Mouse (Mus musculus) neural tube, embryonic 13.5 days (tissue): ENCODE data around the gene Siah1a. TPM values are rescaled to one million over a fixed set of nuclear protein-coding genes. Genes with fewer than 3 reads are reported as not detected.
A peak's percentile ranks its signal among the peaks of the same experiment; 100 is the strongest.

ENCODE experiments used
- ATAC-seq: fragments of 200-750 bp; cut with Nextera tagmentation; 2 replicates; pipeline ENCODE4 v1.8.0; 2017; ENCODE audit warnings: low read depth, mild to moderate bottlenecking, moderate TSS enrichment, moderate library complexity
- H3K27ac ChIP-seq: fragments of 300-500 bp; sonication (generic); replicated peaks from 2 replicates; pipeline ENCODE4 v1.5.1; 2015; ENCODE audit warnings: moderate library complexity, mild to moderate bottlenecking, inconsistent platforms
- H3K27me3 ChIP-seq: fragments of 300-500 bp; sonication (generic); 2 replicates; pipeline ENCODE4 v1.6.1; 2015; ENCODE audit warnings: mild to moderate bottlenecking, inconsistent platforms
- H3K36me3 ChIP-seq: fragments of 300-500 bp; sonication (generic); 2 replicates; pipeline ENCODE4 v1.6.1; 2015; ENCODE audit warnings: mild to moderate bottlenecking, inconsistent platforms
- H3K4me1 ChIP-seq: fragments of 300-500 bp; sonication (generic); replicated peaks from 2 replicates; pipeline ENCODE4 v1.6.1; 2015; ENCODE audit warnings: inconsistent platforms
- H3K4me2 ChIP-seq: fragments of 300-500 bp; sonication (generic); 2 replicates; pipeline ENCODE4 v1.6.1; 2015; ENCODE audit warnings: inconsistent platforms, mild to moderate bottlenecking, moderate library complexity
- H3K4me3 ChIP-seq: fragments of 300-500 bp; sonication (generic); 2 replicates; pipeline ENCODE4 v1.5.1; 2015; ENCODE audit warnings: mild to moderate bottlenecking, inconsistent platforms
- H3K9ac ChIP-seq: fragments of 300-500 bp; sonication (generic); 2 replicates; pipeline ENCODE4 v1.6.1; 2015; ENCODE audit warnings: moderate library complexity, mild to moderate bottlenecking, inconsistent platforms
- H3K9me3 ChIP-seq: fragments of 300-500 bp; sonication (generic); 2 replicates; pipeline ENCODE4 v1.6.1; 2016; ENCODE audit warnings: inconsistent platforms
- WGBS: fragments of 180-500 bp; shearing (Covaris S2); methylation state at CpG from one replicate; pipeline ENCODE4 v1.1.7; 2015; 5-methylcytosine and 5-hydroxymethylcytosine counted together
- polyA plus RNA-seq: library from polyadenylated mRNA; unstranded; fragments of >200 nt; fragmentation: Nextera tagmentation; extraction: Ambion mirVana; gene quantifications from 2 replicates; pipeline ENCODE4 v1.2.1, GENCODE M21; 2015

Gene Siah1a
- 86.4 and 91.6 TPM in 2 replicates for polyA plus RNA-seq

- WGBS, result under 1% methylated on average over 61 of the region's 88 CpGs
- H3K36me3 ChIP-seq, result no peaks in the 10 kb centered on the region
- peak within 1 kb of the TSS; percentile 98 for H3K27ac ChIP-seq
- no peaks in the 10 kb centered on the region for H3K9me3 ChIP-seq
- peak within 1 kb of the TSS; percentile 85 for H3K4me2 ChIP-seq
- ATAC-seq, result peak; percentile 83
- no peaks in the 10 kb centered on the region for H3K27me3 ChIP-seq
- H3K4me1 ChIP-seq, result peaks cover 45% of the 10 kb centered on the region
- H3K9ac ChIP-seq, result peak within 1 kb of the TSS; percentile 98
- peak within 1 kb of the TSS; percentile 89 for H3K4me3 ChIP-seq
These were observed at the start of gene Siah1a, which contains the start of gene Gm10638 for GRCm38 (mm10) chr8:86745221-86745934. Gene Siah1a, minus strand, starts transcription at chr8:86745934. Gene Gm10638, plus strand, starts transcription at chr8:86745699.

DNA sequence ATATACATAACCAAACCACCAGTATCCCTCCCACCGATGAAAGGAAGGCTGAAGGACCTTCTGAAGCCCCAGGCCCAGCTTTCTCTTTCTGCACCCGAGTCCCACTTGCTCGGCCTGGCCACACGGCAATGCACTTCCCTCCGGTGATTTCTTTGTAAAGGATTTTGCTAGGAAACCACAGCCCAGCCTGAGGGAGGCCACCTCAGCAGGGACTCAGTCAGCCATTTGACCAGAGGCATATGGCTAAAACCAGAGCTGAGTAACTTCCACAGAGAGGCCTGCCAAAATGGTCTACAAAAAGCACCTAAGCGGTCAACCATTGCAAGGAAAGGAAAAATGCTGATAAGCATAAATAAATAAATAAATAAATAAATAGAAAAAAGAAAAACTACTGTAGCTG lies 49.0 kb upstream of the Siah1a start:
- Histone ChIP-seq H3K4me2 (no peak overlapping the region), H3K27me3 (no peaks in the 10 kb centered on the region), H3K4me1 (peaks cover 11% of the 10 kb centered on the region), H3K9me3 (no peaks in the 10 kb centered on the region), H3K4me3 (no peak overlapping the region), H3K9ac (no peak overlapping the region), H3K27ac (no peak overlapping the region), H3K36me3 (no peaks in the 10 kb centered on the region)
- ATAC-seq, result no peak
- 46% methylated on average over 6 of the region's 6 CpGs for WGBS

DNA sequence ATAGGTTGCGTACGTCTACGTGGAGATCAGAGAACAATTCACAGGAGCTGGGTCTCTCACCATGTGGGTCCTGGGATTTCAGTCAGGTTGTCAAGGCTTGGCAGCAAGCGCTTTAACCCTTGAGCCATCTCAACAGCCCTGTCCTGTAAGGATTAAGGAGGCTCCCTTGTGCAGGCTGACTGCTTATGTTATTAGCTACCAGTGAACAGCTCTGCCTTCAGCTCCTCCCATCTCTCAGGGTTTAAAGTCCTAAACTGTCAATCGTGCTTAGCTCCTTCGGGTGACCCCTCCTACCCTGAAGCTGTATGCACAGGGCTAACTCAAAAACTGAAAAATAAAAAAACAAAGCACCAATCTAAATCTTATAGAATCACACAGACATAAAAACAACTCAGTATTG lies 45.8 kb upstream of the Siah1a start:
- Histone ChIP-seq H3K4me1 (peaks cover 12% of the 10 kb centered on the region; the same call in 1 of the 2 replicates), H3K4me3 (no peak overlapping the region), H3K9me3 (no peaks in the 10 kb centered on the region), H3K27ac (no peak overlapping the region), H3K36me3 (no peaks in the 10 kb centered on the region), H3K4me2 (no peak overlapping the region), H3K9ac (no peak overlapping the region), H3K27me3 (no peaks in the 10 kb centered on the region)
- no peak for ATAC-seq
- 89% methylated on average over 6 of the region's 6 CpGs for WGBS

DNA sequence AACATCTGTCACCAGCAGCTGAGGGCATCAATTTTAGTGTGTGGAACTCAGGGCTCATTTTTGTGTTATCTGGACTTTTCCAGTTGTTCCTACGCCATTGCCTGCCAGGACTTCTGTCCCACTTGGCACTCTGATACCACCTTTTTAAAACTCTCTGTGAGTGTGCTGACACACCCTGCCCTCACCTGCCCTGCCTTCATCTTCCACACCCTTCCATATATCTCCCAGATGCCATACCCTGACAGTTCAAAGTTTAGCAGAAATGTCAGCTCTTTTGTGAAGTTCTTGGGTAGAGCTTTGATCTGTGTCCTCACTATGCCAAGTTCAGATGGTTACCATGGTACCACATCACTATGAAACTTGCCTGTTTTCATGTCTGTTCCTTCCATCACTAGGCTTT lies 43.8 kb upstream of the Siah1a start:
- 81% methylated on average over 1 of the region's 1 CpGs for WGBS
- no peaks in the 10 kb centered on the region for H3K27me3 ChIP-seq
- no peak overlapping the region for H3K27ac ChIP-seq
- peaks cover 12% of the 10 kb centered on the region; the same call in 1 of the 2 replicates for H3K4me1 ChIP-seq
- ATAC-seq, result no peak
- H3K4me2 ChIP-seq, result no peak overlapping the region
- no peak overlapping the region for H3K4me3 ChIP-seq
- no peaks in the 10 kb centered on the region for H3K36me3 ChIP-seq
- no peaks in the 10 kb centered on the region for H3K9me3 ChIP-seq
- no peak overlapping the region for H3K9ac ChIP-seq

GRCm38 (mm10) chr8:86787891-86788420 lies 42.2 kb upstream of the Siah1a start:
- H3K4me1 ChIP-seq, result peaks cover 12% of the 10 kb centered on the region; the same call in 1 of the 2 replicates
- no peaks in the 10 kb centered on the region for H3K9me3 ChIP-seq
- H3K36me3 ChIP-seq, result no peaks in the 10 kb centered on the region
- no peak overlapping the region for H3K4me3 ChIP-seq
- ATAC-seq, result no peak
- WGBS, result 85% methylated on average over 12 of the region's 12 CpGs
- H3K27ac ChIP-seq, result no peak overlapping the region
- no peak overlapping the region for H3K4me2 ChIP-seq
- H3K27me3 ChIP-seq, result no peaks in the 10 kb centered on the region
- no peak overlapping the region for H3K9ac ChIP-seq

DNA sequence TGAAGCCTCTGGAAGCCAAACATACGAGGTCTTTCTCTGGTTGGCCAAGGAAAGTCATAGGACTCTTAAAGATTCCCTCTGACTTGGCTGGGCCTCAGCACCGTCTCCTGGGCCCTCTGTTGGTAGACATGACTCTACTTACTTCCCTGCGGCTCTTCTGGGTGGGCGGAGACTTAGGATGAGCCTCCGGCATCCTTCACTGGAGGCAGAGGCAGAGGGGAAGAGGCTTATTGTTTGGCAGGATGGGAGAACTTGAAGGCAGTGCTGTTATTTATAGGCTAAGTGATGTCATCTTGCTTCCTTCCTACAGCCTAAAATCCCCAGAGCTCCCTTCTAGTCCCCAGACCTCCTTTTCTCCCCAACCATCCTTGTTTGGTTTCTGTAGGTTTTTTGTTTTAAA lies 40.8 kb upstream of the Siah1a start:
- ATAC-seq, result no peak
- Histone ChIP-seq H3K4me1 (peaks cover 12% of the 10 kb centered on the region; the same call in 1 of the 2 replicates), H3K9me3 (no peaks in the 10 kb centered on the region), H3K4me3 (no peak overlapping the region), H3K27me3 (no peaks in the 10 kb centered on the region), H3K36me3 (no peaks in the 10 kb centered on the region), H3K27ac (no peak overlapping the region), H3K4me2 (no peak overlapping the region), H3K9ac (no peak overlapping the region)
- WGBS, result 54% methylated on average over 5 of the region's 5 CpGs

- WGBS, result 92% methylated on average over 8 of the region's 8 CpGs
- no peak overlapping the region for H3K27ac ChIP-seq
- no peaks in the 10 kb centered on the region for H3K36me3 ChIP-seq
- ATAC-seq, result no peak
- H3K27me3 ChIP-seq, result no peaks in the 10 kb centered on the region
- H3K4me2 ChIP-seq, result no peak overlapping the region
- H3K9ac ChIP-seq, result no peak overlapping the region
- H3K4me1 ChIP-seq, result no peaks in the 10 kb centered on the region
- no peaks in the 10 kb centered on the region for H3K9me3 ChIP-seq
- no peak overlapping the region for H3K4me3 ChIP-seq
These were observed 35.4 kb upstream of the Siah1a start for GRCm38 (mm10) chr8:86781094-86781493.

- H3K4me3 ChIP-seq, result no peak overlapping the region
- no peak for ATAC-seq
These were observed 33.5 kb upstream of the Siah1a start for GRCm38 (mm10) chr8:86779207-86779606.

GRCm38 (mm10) chr8:86769945-86770715 lies 24.4 kb upstream of the Siah1a start:
- 79% methylated on average over 1 of the region's 1 CpGs for WGBS

More at GRCm38 (mm10) chr8:86779207-86779606, 33.5 kb upstream of the Siah1a start:
- Histone ChIP-seq H3K9ac (no peak overlapping the region), H3K9me3 (no peaks in the 10 kb centered on the region), H3K27ac (no peak overlapping the region), H3K27me3 (no peaks in the 10 kb centered on the region), H3K4me2 (no peak overlapping the region), H3K4me1 (no peaks in the 10 kb centered on the region), H3K36me3 (no peaks in the 10 kb centered on the region)
- WGBS, result 75% methylated on average over 8 of the region's 8 CpGs

DNA sequence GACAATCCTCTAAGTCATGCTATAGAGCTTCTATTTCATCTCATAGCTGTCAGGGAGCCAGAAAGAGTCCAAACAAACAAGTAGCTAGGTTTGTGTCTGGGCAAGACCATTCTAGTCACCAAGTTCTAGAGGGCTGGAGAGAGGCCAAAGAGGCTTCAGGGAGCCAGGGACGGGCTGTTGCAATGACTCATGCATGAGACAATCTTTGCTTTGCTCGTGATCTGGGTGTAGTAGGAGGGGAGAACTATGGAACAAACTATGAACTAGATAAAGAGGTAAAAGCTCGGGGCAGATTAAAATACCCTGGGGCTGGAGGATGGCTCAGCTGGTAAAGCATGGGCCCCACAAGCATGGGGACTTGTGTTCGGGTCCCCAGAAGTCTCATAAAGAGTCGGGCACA lies 22.8 kb upstream of the Siah1a start:
- Histone ChIP-seq H3K4me1 (no peaks in the 10 kb centered on the region), H3K36me3 (no peaks in the 10 kb centered on the region), H3K4me2 (no peak overlapping the region), H3K4me3 (no peak overlapping the region), H3K27ac (no peak overlapping the region), H3K9ac (no peak overlapping the region), H3K9me3 (no peaks in the 10 kb centered on the region), H3K27me3 (no peaks in the 10 kb centered on the region)
- WGBS, result 77% methylated on average over 5 of the region's 5 CpGs
- ATAC-seq, result no peak

More at GRCm38 (mm10) chr8:86769945-86770715, 24.4 kb upstream of the Siah1a start:
- Histone ChIP-seq H3K4me3 (no peak overlapping the region), H3K27ac (no peak overlapping the region), H3K27me3 (no peaks in the 10 kb centered on the region), H3K9me3 (no peaks in the 10 kb centered on the region), H3K4me2 (no peak overlapping the region), H3K4me1 (no peaks in the 10 kb centered on the region), H3K36me3 (no peaks in the 10 kb centered on the region), H3K9ac (no peak overlapping the region)
- no peak for ATAC-seq

- no peaks in the 10 kb centered on the region for H3K4me1 ChIP-seq
- no peak overlapping the region for H3K4me3 ChIP-seq
- H3K9ac ChIP-seq, result no peak overlapping the region
- no peaks in the 10 kb centered on the region for H3K36me3 ChIP-seq
- H3K4me2 ChIP-seq, result no peak overlapping the region
- H3K27me3 ChIP-seq, result no peaks in the 10 kb centered on the region
- ATAC-seq, result no peak
- no peaks in the 10 kb centered on the region for H3K9me3 ChIP-seq
- WGBS, result 88% methylated on average over 9 of the region's 9 CpGs
- H3K27ac ChIP-seq, result no peak overlapping the region
These were observed 20.9 kb upstream of the Siah1a start for GRCm38 (mm10) chr8:86766548-86767211.

GRCm38 (mm10) chr8:86765669-86766068 lies 19.9 kb upstream of the Siah1a start:
- Histone ChIP-seq H3K4me3 (no peak overlapping the region), H3K36me3 (no peaks in the 10 kb centered on the region), H3K9me3 (no peaks in the 10 kb centered on the region), H3K4me1 (no peaks in the 10 kb centered on the region), H3K27ac (no peak overlapping the region), H3K27me3 (no peaks in the 10 kb centered on the region), H3K4me2 (no peak overlapping the region), H3K9ac (no peak overlapping the region)
- ATAC-seq, result no peak
- WGBS, result 87% methylated on average over 8 of the region's 8 CpGs
